9 mouse cellular contexts compared by ENCODE assay signal in genomic region chr17:23549441-23549840, GRCm38 (mm10). TPM values are rescaled to one million over a fixed set of nuclear protein-coding genes. Genes with fewer than 3 reads are reported as not detected.
DNase-seq lines count a peak whose midpoint lies in the region; ATAC-seq and TF ChIP-seq lines count a peak whose summit lies in the region.
"Had no signal": no experiment of that assay in that cellular context is flagged by ENCODE, and none has a peak within 500 bp of the region (broad histone marks: within the 10 kb centered on the region; RNA-seq: fewer than 3 reads in every experiment).

No protein-coding gene starts in this region.

- ATAC-seq in hindbrain, postnatal 0 days: no peak
- ATAC-seq in midbrain, embryonic 16.5 days: peak; percentile 13; the same call in 1 of the 2 replicates
- no peak for ATAC-seq in monocyte, adult 5-6 weeks (replicated peaks; ENCODE audit: insufficient number of reproducible peaks, low FRiP score, low TSS enrichment, poor library complexity, severe bottlenecking)

- peaks cover 18% of the 10 kb centered on the region; the same call in 1 of the 2 replicates for H3K27me3 ChIP-seq in E14TG2a.4 (ENCODE audit: insufficient read depth, low read length)
- H3K27me3 ChIP-seq in hindbrain, postnatal 0 days (ENCODE audit: insufficient read depth, low read length): no peaks in the 10 kb centered on the region
- H3K27me3 ChIP-seq in midbrain, embryonic 16.5 days (ENCODE audit: control insufficient read depth, insufficient read depth, low read depth, low read length): no peaks in the 10 kb centered on the region

- H3K4me3 ChIP-seq in E14TG2a.4 (replicated peaks; ENCODE audit: low read length): peak overlapping the region; percentile 87
- H3K4me3 ChIP-seq in hindbrain, postnatal 0 days (ENCODE audit: low read length): peak overlapping the region; percentile 60
- H3K4me3 ChIP-seq in midbrain, embryonic 16.5 days (ENCODE audit: low read depth, low read length): peak overlapping the region; percentile 44

- 6% methylated on average over 9 of the region's 9 CpGs for WGBS in hindbrain, postnatal 0 days
- 5% methylated on average over 9 of the region's 9 CpGs for WGBS in midbrain, embryonic 16.5 days

- H3K36me3 ChIP-seq in E14TG2a.4 (ENCODE audit: insufficient read depth, low read length): no peaks in the 10 kb centered on the region
- no peaks in the 10 kb centered on the region; the same call in 1 of the 2 replicates for H3K36me3 ChIP-seq in hindbrain, postnatal 0 days (ENCODE audit: insufficient read depth, low read length)
- no peaks in the 10 kb centered on the region for H3K36me3 ChIP-seq in midbrain, embryonic 16.5 days (ENCODE audit: control insufficient read depth, insufficient read depth, low read length)

- peak overlapping the region; percentile 81 for H3K4me2 ChIP-seq in hindbrain, postnatal 0 days (ENCODE audit: low read depth, low read length)
- H3K4me2 ChIP-seq in midbrain, embryonic 16.5 days (ENCODE audit: low read length): peak overlapping the region; percentile 66

- H3K9me3 ChIP-seq in E14TG2a.4 (ENCODE audit: low read length): no peaks in the 10 kb centered on the region
- no peaks in the 10 kb centered on the region for H3K9me3 ChIP-seq in hindbrain, postnatal 0 days (ENCODE audit: low read length)
- H3K9me3 ChIP-seq in midbrain, embryonic 16.5 days (replicated peaks; ENCODE audit: control insufficient read depth, low read length, poor library complexity, severe bottlenecking): no peaks in the 10 kb centered on the region

- H3K4me1 ChIP-seq in E14TG2a.4 (replicated peaks; ENCODE audit: low read depth, low read length): peaks cover 56% of the 10 kb centered on the region
- peaks cover 6% of the 10 kb centered on the region; the same call in 1 of the 2 replicates for H3K4me1 ChIP-seq in hindbrain, postnatal 0 days (ENCODE audit: insufficient read depth, low read length)
- H3K4me1 ChIP-seq in midbrain, embryonic 16.5 days (ENCODE audit: control insufficient read depth, insufficient read depth, low read length): peaks cover 7% of the 10 kb centered on the region

- peak overlapping the region; percentile 79; the same call in 1 of the 2 replicates for H3K27ac ChIP-seq in hindbrain, postnatal 0 days
- peak overlapping the region; percentile 72 for H3K27ac ChIP-seq in midbrain, embryonic 16.5 days (ENCODE audit: low read length)

- no peak for TF ChIP-seq CTCF in E14TG2a.4 (conservative IDR thresholded peaks at IDR 0.05; ENCODE audit: low read length)
- no peak for TF ChIP-seq CTCF in hindbrain, postnatal 0 days (IDR thresholded peaks at IDR 0.05; ENCODE audit: low read depth)

- peak overlapping the region; percentile 46 for H3K9ac ChIP-seq in hindbrain, postnatal 0 days (replicated peaks; ENCODE audit: low read length)
- peak overlapping the region; percentile 52 for H3K9ac ChIP-seq in midbrain, embryonic 16.5 days (ENCODE audit: low read depth, low read length)

- DNase-seq in kidney, adult 11 months: peak; percentile 2
- DNase-seq in kidney, postnatal 14 days: no peak
- DNase-seq in embryo, embryonic 10.5 days (ENCODE audit: low spot score): peak; percentile 61
- peak; percentile 58 for DNase-seq in hindbrain, postnatal 0 days (ENCODE audit: low spot score)
- no peak for DNase-seq in gastrocnemius, postnatal 25 days

RNA-seq across cellular contexts. Expression of gene Zfp213, which starts 14.6 kb away (rescaled TPM):
- total RNA-seq in hindbrain, postnatal 0 days (2014; rRNA removed): 17.1 and 28.1 TPM in 2 replicates
- 9.4 and 10.3 TPM in 2 replicates for polyA plus RNA-seq in hindbrain, postnatal 0 days (2015; fragmentation: Nextera tagmentation; extraction: Ambion mirVana)
- 16.0 and 17.9 TPM in 2 replicates for polyA plus RNA-seq in midbrain, embryonic 16.5 days (2015; fragmentation: Nextera tagmentation; extraction: Ambion mirVana)
- 1 to 10 TPM; 1.9 to 2.4 TPM for total RNA-seq in gastrocnemius, postnatal 25 days (2021)
- 4.2 to 6.2 TPM (median 5.4 TPM) in 3 replicates for total RNA-seq in monocyte, adult 5-6 weeks (2017)

RNA-seq across cellular contexts. Expression of gene Zfp13, which starts 49.8 kb away (rescaled TPM):
- total RNA-seq in hindbrain, postnatal 0 days (2014; rRNA removed): 37.6 and 44.0 TPM in 2 replicates
- polyA plus RNA-seq in hindbrain, postnatal 0 days (2015; fragmentation: Nextera tagmentation; extraction: Ambion mirVana): 21.5 and 21.6 TPM in 2 replicates
- polyA plus RNA-seq in midbrain, embryonic 16.5 days (2015; fragmentation: Nextera tagmentation; extraction: Ambion mirVana): 28.4 and 29.4 TPM in 2 replicates
- total RNA-seq in gastrocnemius, postnatal 25 days (2021): 1 to 10 TPM; 2.0 to 2.1 TPM
- total RNA-seq in monocyte, adult 5-6 weeks (2017): not detected in 3 replicates

RNA-seq across cellular contexts. Expression of gene Zscan10, which starts 51.2 kb away (rescaled TPM):
- 0.10 TPM in 1 of 2 replicates, not detected in the other for total RNA-seq in hindbrain, postnatal 0 days (2014; rRNA removed)
- polyA plus RNA-seq in hindbrain, postnatal 0 days (2015; fragmentation: Nextera tagmentation; extraction: Ambion mirVana): 0.14 and 0.26 TPM in 2 replicates
- not detected in 2 replicates for polyA plus RNA-seq in midbrain, embryonic 16.5 days (2015; fragmentation: Nextera tagmentation; extraction: Ambion mirVana)
- total RNA-seq in gastrocnemius, postnatal 25 days (2021): not detected
- total RNA-seq in monocyte, adult 5-6 weeks (2017): not detected in 3 replicates
- total RNA-seq: layer of hippocampus, adult 18-20 months had no signal

Comparison
In these comparisons a context has a peak if more than half of its experiments do, and no peak if none do; other contexts are left out.
1. DNase-seq: peak in kidney, adult 11 months (single experiment), embryo, embryonic 10.5 days (single experiment) and hindbrain, postnatal 0 days (single experiment); none in kidney, postnatal 14 days (single experiment) and gastrocnemius, postnatal 25 days (single experiment).
2. RNA of gene Zfp13, which starts 49.8 kb away (total RNA-seq): 37.6 to 44.0 TPM in hindbrain, postnatal 0 days; 2.0 to 2.1 TPM in gastrocnemius, postnatal 25 days and not detected in monocyte, adult 5-6 weeks; every median in the first group is over 10 times any median in the second.
3. Peak in every context shown above with its lines, with median percentiles within 50 percentile points of each other: H3K4me3 ChIP-seq.